Mouse (Mus musculus): ENCODE results near the gene Selenoi.

The Selenoi gene

DNA sequence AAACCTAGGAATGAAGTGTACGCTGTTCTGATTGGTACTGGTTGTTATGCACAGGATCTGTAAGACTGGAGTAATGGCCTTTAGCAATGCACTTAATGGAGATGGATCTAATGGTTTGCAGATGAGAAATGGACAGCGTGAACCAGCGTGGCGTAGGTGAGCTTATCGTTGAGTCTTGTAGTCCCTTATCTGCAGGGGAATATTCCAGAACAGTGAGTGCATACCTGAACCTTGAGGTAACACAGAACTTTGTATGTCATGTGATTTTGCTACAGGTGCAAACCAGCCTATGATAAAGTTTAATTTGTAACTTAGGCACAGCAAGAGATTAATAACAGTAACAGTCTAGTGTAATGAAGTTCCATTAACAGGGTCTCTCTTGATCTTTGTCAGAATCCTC lies 6.2 kb downstream of the Selenoi start:
- no peak for DNase-seq (ENCODE audit: low spot score)

- peak; percentile 9 for DNase-seq (ENCODE audit: low spot score)
Measured at GRCm38 (mm10) chr5:30240552-30240951, 8.2 kb downstream of the Selenoi start.

DNA sequence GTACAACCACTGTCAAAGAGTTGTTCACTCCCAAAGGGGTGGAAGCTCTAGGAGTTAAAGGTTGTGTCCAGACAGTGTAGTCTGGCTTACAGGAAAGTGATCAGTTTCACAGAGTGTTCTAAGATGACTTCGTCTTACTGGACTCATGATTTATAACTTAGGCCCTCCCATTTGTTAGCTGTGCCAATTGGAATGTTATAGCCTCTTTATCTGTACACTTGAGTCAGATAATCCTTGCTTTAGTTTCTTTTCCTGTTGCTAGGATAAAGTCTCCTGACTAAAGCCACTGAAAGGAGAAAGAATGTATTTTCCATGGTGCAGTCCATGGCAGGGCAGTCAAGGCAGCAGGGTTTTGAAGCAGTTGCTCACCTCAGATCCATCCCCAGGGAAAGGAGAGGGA lies 10.0 kb downstream of the Selenoi start:
- DNase-seq (ENCODE audit: low spot score) = no peak

DNA sequence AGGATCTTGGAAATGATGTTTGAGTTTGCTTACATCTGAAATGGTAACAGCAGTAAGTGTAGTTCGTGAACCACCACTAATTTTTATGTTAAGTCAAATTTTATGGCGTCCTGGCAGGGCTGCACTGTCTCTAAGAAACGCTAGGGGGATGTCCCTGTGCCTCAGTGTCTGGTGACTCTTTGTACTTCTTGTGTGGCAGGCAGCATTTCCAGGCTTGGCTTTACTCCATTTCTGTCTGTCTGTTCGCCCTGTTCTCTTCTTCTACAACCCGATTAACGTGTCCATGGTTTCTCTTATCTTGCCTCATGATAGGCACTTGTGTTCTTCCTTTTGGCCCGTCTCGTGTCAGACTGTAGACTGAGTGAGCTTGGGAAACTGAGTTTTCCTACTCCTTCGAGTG lies 11.4 kb downstream of the Selenoi start:
- peak; percentile 4 for DNase-seq (ENCODE audit: low spot score)

- no peak for DNase-seq (ENCODE audit: low spot score)
Measured at GRCm38 (mm10) chr5:30245861-30246416, 13.6 kb downstream of the Selenoi start.

DNA sequence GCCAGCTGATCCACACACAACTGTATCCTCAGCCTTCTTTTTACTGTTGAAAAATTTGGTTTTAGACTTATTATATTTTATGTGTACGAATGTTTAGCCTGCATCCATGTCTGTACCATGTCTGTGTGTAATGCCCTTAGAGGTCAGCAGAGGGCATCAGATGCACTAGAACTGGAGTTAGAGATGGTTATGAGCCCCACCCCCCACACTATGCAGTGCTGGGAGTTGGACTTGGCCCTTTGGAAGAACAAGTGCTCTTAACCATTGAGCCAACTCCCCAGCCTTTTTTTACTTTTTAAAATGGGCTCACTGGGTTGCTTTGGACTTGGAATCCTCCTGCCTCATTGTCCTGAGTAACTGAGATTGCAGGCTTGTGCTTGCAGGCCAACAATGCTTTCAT lies 15.3 kb downstream of the Selenoi start:
- peak; percentile 4 for DNase-seq (ENCODE audit: low spot score)

GRCm38 (mm10) chr5:30255567-30256354 lies 23.4 kb downstream of the Selenoi start:
- no peak for DNase-seq (ENCODE audit: low spot score)

- DNase-seq (ENCODE audit: low spot score) = no peak
Measured at GRCm38 (mm10) chr5:30258776-30259175, 26.4 kb downstream of the Selenoi start.

- DNase-seq (ENCODE audit: low spot score) = no peak
Measured at GRCm38 (mm10) chr5:30270571-30271190, 38.3 kb downstream of the Selenoi start.

GRCm38 (mm10) chr5:30271599-30272281 lies 39.4 kb downstream of the Selenoi start:
- no peak for DNase-seq (ENCODE audit: low spot score)

- DNase-seq (ENCODE audit: low spot score) = no peak
Measured at GRCm38 (mm10) chr5:30276361-30276760, 44.0 kb downstream of the Selenoi start.

DNA sequence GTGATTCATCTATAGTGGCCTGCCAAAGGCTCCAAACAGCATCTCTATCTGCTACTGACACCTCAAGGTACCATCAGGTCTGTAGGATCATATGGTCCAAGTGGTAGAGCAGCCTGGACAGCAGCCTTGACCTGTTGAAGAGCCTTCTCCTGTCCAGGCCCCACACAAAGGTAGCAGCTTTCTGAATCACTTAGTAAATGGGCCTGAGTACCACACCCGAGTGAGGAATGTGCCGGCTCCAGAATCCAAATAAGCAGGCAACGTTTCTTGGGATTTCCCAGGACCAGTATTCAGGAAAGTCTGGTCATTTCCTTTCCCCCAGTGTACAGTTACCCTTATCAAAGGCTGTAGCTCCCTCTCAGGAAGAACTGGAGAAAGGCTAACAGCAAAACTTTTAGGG lies 46.6 kb downstream of the Selenoi start:
- DNase-seq (ENCODE audit: low spot score) = no peak

DNA sequence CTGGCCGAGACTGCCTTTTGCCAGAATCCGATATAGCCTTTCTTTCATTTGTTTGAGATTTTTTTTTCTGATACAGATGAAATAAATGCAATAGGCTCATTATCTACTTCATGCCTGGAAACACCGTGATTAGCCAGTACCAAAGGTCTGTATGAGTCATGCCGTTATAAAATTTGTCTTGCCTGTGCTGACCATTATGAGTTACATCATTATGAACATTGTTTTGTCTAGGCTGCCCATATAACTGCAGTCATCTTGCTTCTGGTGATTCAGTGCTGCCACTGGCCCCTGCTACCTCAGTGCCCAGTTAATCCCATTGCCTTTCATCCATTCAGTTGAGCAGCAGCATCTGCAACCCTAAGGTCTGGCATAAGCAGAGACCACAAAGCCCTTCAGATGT lies 47.1 kb downstream of the Selenoi start:
- DNase-seq (ENCODE audit: low spot score) = no peak

DNA sequence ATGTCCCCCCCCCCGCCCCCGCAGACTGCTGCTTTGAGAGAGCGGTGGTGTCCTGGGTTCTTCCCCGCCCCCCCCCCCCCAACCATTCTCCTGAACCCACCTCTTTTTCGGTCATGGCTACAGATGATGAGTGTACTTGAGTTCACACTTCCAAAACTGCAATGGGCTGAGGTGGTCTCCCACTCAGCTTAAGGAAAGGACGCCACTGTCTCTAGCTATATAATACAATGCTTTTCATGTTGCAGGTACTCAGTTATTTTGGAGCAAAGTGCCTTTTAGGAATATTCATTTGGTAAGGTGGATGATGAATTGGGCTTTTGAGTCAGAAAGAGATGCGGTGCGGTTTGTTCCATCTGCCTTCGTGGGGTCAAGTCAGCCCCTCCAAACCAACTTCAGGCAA lies 48.5 kb downstream of the Selenoi start:
- no peak for DNase-seq (ENCODE audit: low spot score)

DNA sequence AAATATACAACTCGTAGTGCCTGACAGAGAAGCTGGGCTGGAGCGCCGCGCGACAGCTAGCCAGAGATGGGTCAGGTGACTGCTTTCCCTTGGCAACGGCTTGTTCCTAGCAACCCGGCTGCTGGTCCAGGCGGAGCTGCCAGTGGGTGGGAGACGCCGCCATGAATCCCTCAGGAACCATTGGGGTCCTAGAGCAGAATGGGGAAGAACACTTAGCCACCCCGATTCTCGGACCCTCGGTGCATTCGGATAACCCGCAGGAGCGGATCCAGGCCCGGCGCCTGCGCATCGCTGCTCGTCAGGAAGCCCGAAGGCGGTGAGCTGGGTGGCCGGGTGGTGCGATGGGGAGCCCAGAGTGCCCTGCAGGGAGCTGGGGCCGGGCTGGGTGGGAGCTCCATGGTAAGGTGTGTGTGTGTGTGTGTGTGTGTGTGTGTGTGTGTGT lies 48.9 kb downstream of the Selenoi start, which contains the start of gene Drc1:
Gene Drc1 (plus strand): TSS at position 98 of the 442 bp plus-strand sequence.
- DNase-seq (ENCODE audit: low spot score) = no peak

DNA sequence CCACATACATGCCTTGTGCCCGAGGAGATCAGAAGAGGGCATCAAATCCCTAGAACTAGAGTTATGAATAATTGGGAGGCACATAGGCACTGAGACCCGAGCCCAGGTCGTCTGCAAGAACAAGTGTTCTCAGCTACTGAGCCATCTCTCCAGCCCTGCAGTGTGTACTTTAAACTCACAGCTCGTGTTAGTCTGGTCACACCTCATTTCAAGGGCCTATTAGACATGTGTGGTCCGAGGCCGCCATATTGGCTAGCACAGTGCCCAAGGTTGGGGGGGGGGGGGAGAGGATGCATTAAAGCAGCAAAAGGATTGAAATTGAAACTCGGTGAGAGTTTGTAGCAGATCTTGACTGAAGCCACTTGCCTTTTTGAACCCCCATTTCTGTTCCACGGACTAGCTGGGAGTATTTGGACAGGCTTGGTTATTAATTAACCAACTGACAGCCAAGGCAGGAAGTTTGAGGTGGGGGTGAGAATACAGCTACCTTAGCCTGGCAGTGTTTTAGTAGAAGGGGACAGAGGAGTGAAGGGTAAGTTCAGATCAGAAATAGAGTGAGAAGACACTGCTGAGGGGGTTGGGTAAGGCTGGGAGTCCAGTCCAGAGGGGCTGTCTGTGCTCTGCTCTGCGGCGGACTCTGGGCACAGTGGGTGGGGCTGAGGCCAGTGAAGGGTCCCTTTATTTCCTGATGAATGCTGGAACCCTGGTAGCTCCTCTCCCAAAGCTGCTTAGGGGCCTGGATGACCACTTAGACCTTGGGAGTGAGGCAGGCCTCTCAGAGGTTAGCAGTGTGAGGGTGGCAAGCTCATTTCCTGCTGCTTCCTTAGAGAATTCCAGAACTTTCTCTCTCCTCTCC lies 53.8 kb downstream of the Selenoi start:
- no peak for DNase-seq (ENCODE audit: low spot score)

DNA sequence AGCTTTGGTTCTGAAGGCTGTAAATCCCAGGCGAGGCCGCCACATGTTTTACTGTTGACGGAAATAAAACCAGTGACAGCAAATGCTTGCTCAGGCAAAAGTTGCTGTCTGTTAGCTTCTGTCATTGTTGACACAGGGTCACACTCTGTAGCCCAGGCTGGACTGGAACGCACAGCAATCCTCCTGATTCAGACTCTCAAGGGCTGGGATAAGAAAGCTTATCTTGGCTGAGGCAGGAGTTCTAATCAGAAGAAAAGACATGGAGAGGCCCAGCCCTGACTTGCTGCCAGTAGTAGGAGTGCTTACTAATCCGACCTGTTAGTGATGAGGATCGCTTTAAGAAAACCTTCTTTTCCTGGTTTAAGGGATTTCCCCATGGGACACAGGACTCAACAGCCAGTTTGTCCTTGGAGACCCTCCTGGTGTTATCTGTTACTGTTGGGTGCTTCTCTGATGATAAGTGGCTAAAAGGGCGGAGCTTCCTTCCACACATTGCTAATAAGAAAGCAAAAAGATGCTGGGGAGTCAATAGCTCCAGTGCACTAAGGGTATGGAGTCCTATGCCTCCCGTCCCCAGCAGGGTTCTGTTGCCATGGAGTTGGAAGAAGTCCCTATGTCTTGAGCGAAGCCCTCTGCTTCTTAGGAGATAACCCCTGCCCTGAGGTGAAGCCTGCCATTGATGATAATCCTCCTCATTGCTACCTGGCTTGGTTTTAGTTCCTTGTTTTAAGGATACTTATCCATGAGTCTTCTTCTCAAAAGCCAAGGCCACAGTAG lies 54.9 kb downstream of the Selenoi start:
- no peak for DNase-seq (ENCODE audit: low spot score)

All from T-cell, adult 2 months (primary cell).